Mouse (Mus musculus): Measurements from ENCODE around the gene Naxd.

Naxd gene

GRCm38 (mm10) chr8:11557768-11558629 lies 60.7 kb downstream of the Naxd start:
- DNase-seq, result peak; percentile 98 to 99

- DNase-seq, result no peak
These were observed 62.2 kb downstream of the Naxd start for GRCm38 (mm10) chr8:11559511-11559910.

- no peak for DNase-seq
These were observed 62.9 kb downstream of the Naxd start for GRCm38 (mm10) chr8:11560220-11560619.

GRCm38 (mm10) chr8:11564236-11564635 lies 66.9 kb downstream of the Naxd start:
- no peak for DNase-seq

Data from lung, adult 18-20 months (tissue).